Mouse (Mus musculus) MEL (cell line): ENCODE measurements around the gene Unc93b1. TPM values are rescaled to one million over a fixed set of nuclear protein-coding genes. Genes with fewer than 3 reads are reported as not detected.

ENCODE experiments used
- DNase-seq: peaks from one replicate; pipeline ENCODE4 v3.0.0; 2011; ENCODE audit warnings: low read depth, low spot score
- H3K27ac ChIP-seq: 2 replicates; pipeline ENCODE4 v1.5.1; 2012; ENCODE audit warnings: low read depth, mild to moderate bottlenecking, control low read depth, low read length, moderate library complexity; ENCODE audit not compliant: control insufficient read depth
- H3K27me3 ChIP-seq, 2 experiments: fragments of 150-350 bp in 1 of 2; sonication (generic) in 1 of 2; 2 replicates each; pipeline ENCODE4 v1.6.1; 2012; ENCODE audit warnings: low read length in 2 of 2, mild to moderate bottlenecking in 2 of 2, improper control_type of control experiment in 1 of 2, moderate library complexity in 1 of 2; ENCODE audit not compliant: insufficient read depth in 2 of 2, control insufficient read depth in 1 of 2
- H3K36me3 ChIP-seq, 2 experiments: 2 replicates each; pipeline ENCODE4 v1.6.1; 2012 to 2014; ENCODE audit warnings: low read length in 2 of 2, improper control_type of control experiment in 1 of 2, inconsistent platforms in 1 of 2, mild to moderate bottlenecking in 1 of 2; ENCODE audit not compliant: insufficient read depth in 2 of 2, control insufficient read depth in 1 of 2
- H3K4me1 ChIP-seq, 2 experiments: fragments of 150-350 bp in 1 of 2; sonication (generic) in 1 of 2; 2 replicates each; pipeline ENCODE4 v1.6.1; 2012; ENCODE audit warnings: low read length in 2 of 2, improper control_type of control experiment in 1 of 2, mild to moderate bottlenecking in 1 of 2; ENCODE audit not compliant: insufficient read depth in 2 of 2, control insufficient read depth in 1 of 2
- H3K4me3 ChIP-seq, 2 experiments: fragments of 150-350 bp in 1 of 2; sonication (generic) in 1 of 2; 2 replicates each; pipeline ENCODE4 v1.5.1; 2012; ENCODE audit warnings: low read depth in 2 of 2, low read length in 2 of 2, mild to moderate bottlenecking in 2 of 2, moderate library complexity in 2 of 2, control low read depth in 1 of 2, improper control_type of control experiment in 1 of 2; ENCODE audit not compliant: control insufficient read depth in 1 of 2, insufficient read depth in 1 of 2
- H3K79me2 ChIP-seq: 2 replicates; pipeline ENCODE4 v1.6.1; 2012; ENCODE audit warnings: mild to moderate bottlenecking, low read length, moderate library complexity; ENCODE audit not compliant: control insufficient read depth, poor library complexity, insufficient read depth
- H3K9ac ChIP-seq: 2 replicates; pipeline ENCODE4 v1.6.1; 2012; ENCODE audit warnings: low read depth, mild to moderate bottlenecking, control low read depth, low read length, moderate library complexity; ENCODE audit not compliant: control insufficient read depth, poor library complexity, severe bottlenecking
- H3K9me3 ChIP-seq: fragments of 150-350 bp; sonication (generic); replicated peaks from 2 replicates; pipeline ENCODE4 v1.6.1; 2012; ENCODE audit warnings: mild to moderate bottlenecking, low read length, improper control_type of control experiment, moderate library complexity; ENCODE audit not compliant: insufficient read depth
- BHLHE40 ChIP-seq: IDR thresholded peaks from 2 replicates; pipeline ENCODE4 v1.6.1; 2012; ENCODE audit warnings: low read depth, mild to moderate bottlenecking, inconsistent platforms, low read length, improper control_type of control experiment, borderline replicate concordance
- CHD2 ChIP-seq: IDR thresholded peaks from 2 replicates; pipeline ENCODE4 v1.6.1; 2011; ENCODE audit warnings: low read length, improper control_type of control experiment
- ELF1 ChIP-seq: IDR thresholded peaks from 2 replicates; pipeline ENCODE4 v1.6.1; 2014; ENCODE audit warnings: low read depth, mild to moderate bottlenecking, inconsistent platforms, low read length, improper control_type of control experiment, moderate library complexity
- EP300 ChIP-seq, 2 experiments: IDR thresholded peaks; 2 replicates each; pipeline ENCODE4 v1.6.1; 2011; ENCODE audit warnings: improper control_type of control experiment in 2 of 2, low read length in 2 of 2, low read depth in 1 of 2, mild to moderate bottlenecking in 1 of 2
- GATA1 ChIP-seq: IDR thresholded peaks from 2 replicates; pipeline ENCODE4 v1.6.1; 2011; ENCODE audit warnings: low read depth, low read length, improper control_type of control experiment
- HCFC1 ChIP-seq: IDR thresholded peaks from 2 replicates; pipeline ENCODE4 v1.6.1; 2012; ENCODE audit warnings: low read depth, mild to moderate bottlenecking, inconsistent platforms, low read length, improper control_type of control experiment, moderate library complexity
- JUND ChIP-seq: IDR thresholded peaks from 2 replicates; pipeline ENCODE4 v1.6.1; 2011; ENCODE audit warnings: low read depth, mild to moderate bottlenecking, improper control_type of control experiment, low read length
- KAT2A ChIP-seq: conservative IDR thresholded peaks from 2 replicates; pipeline ENCODE4 v1.6.1; 2012; ENCODE audit warnings: low read depth, low read length, improper control_type of control experiment, inconsistent platforms
- MAFK ChIP-seq: IDR thresholded peaks from 2 replicates; pipeline ENCODE4 v1.6.1; 2011; ENCODE audit warnings: low read depth, mild to moderate bottlenecking, low read length, improper control_type of control experiment, borderline replicate concordance
- MAX ChIP-seq: IDR thresholded peaks from 2 replicates; pipeline ENCODE4 v1.6.1; 2011; ENCODE audit warnings: low read length, improper control_type of control experiment
- MEF2A ChIP-seq: IDR thresholded peaks from 2 replicates; pipeline ENCODE4 v1.6.1; 2014; ENCODE audit warnings: low read depth, mild to moderate bottlenecking, inconsistent platforms, low read length, improper control_type of control experiment; ENCODE audit not compliant: poor library complexity, insufficient replicate concordance, severe bottlenecking; ENCODE audit errors: extremely low read depth
- MXI1 ChIP-seq: IDR thresholded peaks from 2 replicates; pipeline ENCODE4 v1.6.1; 2011; ENCODE audit warnings: mild to moderate bottlenecking, low read depth, low read length, improper control_type of control experiment
- MYB ChIP-seq: IDR thresholded peaks from 2 replicates; pipeline ENCODE4 v1.6.1; 2011; ENCODE audit warnings: mild to moderate bottlenecking, low read depth, low read length, improper control_type of control experiment
- POLR2A ChIP-seq, 2 experiments: IDR thresholded peaks; 2 replicates each; pipeline ENCODE4 v1.6.1; 2011 to 2012; ENCODE audit warnings: low read length in 2 of 2, mild to moderate bottlenecking in 2 of 2, control low read depth in 1 of 2, improper control_type of control experiment in 1 of 2, low read depth in 1 of 2, moderate library complexity in 1 of 2; ENCODE audit not compliant: control insufficient read depth in 1 of 2, insufficient read depth in 1 of 2, poor library complexity in 1 of 2
- POLR2AphosphoS2 ChIP-seq: IDR thresholded peaks from 2 replicates; pipeline ENCODE4 v1.6.1; 2011; ENCODE audit warnings: low read length, improper control_type of control experiment
- RCOR1 ChIP-seq: IDR thresholded peaks from 2 replicates; pipeline ENCODE4 v1.6.1; 2012; ENCODE audit warnings: low read depth, mild to moderate bottlenecking, inconsistent platforms, low read length, improper control_type of control experiment
- SMC3 ChIP-seq: IDR thresholded peaks from 2 replicates; pipeline ENCODE4 v1.6.1; 2011; ENCODE audit warnings: low read depth, low read length, improper control_type of control experiment
- TBP ChIP-seq: IDR thresholded peaks from 2 replicates; pipeline ENCODE4 v1.8.0; 2011; ENCODE audit warnings: low read depth, low read length, improper control_type of control experiment
- TCF12 ChIP-seq: IDR thresholded peaks from 2 replicates; pipeline ENCODE4 v1.6.1; 2014; ENCODE audit warnings: low read depth, mild to moderate bottlenecking, inconsistent platforms, low read length, improper control_type of control experiment, moderate library complexity
- UBTF ChIP-seq: IDR thresholded peaks from 2 replicates; pipeline ENCODE4 v1.6.1; 2012; ENCODE audit warnings: low read depth, mild to moderate bottlenecking, inconsistent platforms, low read length, improper control_type of control experiment, moderate library complexity, borderline replicate concordance; ENCODE audit not compliant: insufficient read depth
- USF1 ChIP-seq: IDR thresholded peaks from 2 replicates; pipeline ENCODE4 v1.6.1; 2014; ENCODE audit warnings: low read depth, mild to moderate bottlenecking, inconsistent platforms, low read length, improper control_type of control experiment, moderate library complexity
- USF2 ChIP-seq, 2 experiments: IDR thresholded peaks; 2 replicates each; pipeline ENCODE4 v1.6.1; 2011 to 2012; ENCODE audit warnings: improper control_type of control experiment in 2 of 2, low read length in 2 of 2, borderline replicate concordance in 1 of 2, inconsistent platforms in 1 of 2, low read depth in 1 of 2, mild to moderate bottlenecking in 1 of 2; ENCODE audit not compliant: insufficient read depth in 1 of 2
- ZC3H11A ChIP-seq: IDR thresholded peaks from 2 replicates; pipeline ENCODE4 v1.6.1; 2012; ENCODE audit warnings: low read depth, mild to moderate bottlenecking, inconsistent platforms, low read length, improper control_type of control experiment
- ZKSCAN1 ChIP-seq: IDR thresholded peaks from 2 replicates; pipeline ENCODE4 v1.6.1; 2012; ENCODE audit warnings: low read depth, mild to moderate bottlenecking, inconsistent platforms, low read length, improper control_type of control experiment, moderate library complexity
- ZMIZ1 ChIP-seq: IDR thresholded peaks from 2 replicates; pipeline ENCODE4 v1.6.1; 2012; ENCODE audit warnings: low read depth, mild to moderate bottlenecking, inconsistent platforms, low read length, improper control_type of control experiment, moderate library complexity
- ZNF384 ChIP-seq: IDR thresholded peaks from 2 replicates; pipeline ENCODE4 v1.6.1; 2012; ENCODE audit warnings: low read depth, mild to moderate bottlenecking, inconsistent platforms, low read length, improper control_type of control experiment
- polyA plus RNA-seq, 2 experiments: library from polyadenylated mRNA; stranded (reverse) in 1 of 2; unstranded in 1 of 2; fragments of >175 nt in 1 of 2; fragments of >200 nt in 1 of 2; gene quantifications; 2 replicates each; pipeline versions ENCODE4 v1.2.1 to v1.2.4; 2012; ENCODE audit warnings: low replicate concordance in 2 of 2, low read depth in 1 of 2; ENCODE audit not compliant: insufficient read length in 2 of 2, insufficient read depth in 1 of 2, missing spikeins in 1 of 2
- total RNA-seq: library from RNA; depleted of rRNA; stranded (reverse); fragments of 300-350 nt; gene quantifications from 2 replicates; pipeline ENCODE4 v1.2.3, GENCODE M21; 2012

Gene Unc93b1
- total and polyA plus RNA-seq, 3 experiments, result 4.7 to 8.2 TPM; not detected in 1

DNA sequence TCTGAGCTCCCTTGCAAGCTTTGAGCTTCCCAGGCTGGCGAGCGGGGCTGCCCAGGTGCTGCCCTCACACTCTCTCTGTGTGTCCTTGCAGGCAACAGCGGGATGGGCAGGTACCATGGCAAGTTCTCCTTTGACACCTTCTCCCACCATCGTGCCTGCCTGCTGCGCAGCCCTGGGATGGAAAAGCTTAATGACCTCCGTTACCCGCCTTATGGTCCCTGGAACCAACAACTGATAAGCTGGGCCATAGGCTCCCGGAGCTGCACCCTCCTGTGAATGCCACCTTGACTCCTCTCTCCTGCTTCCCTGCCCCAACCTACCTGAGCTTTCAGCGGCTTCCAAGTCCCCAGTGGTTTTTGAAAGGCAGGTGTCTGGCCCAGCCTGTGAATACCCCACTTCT lies 45.9 kb downstream of the Unc93b1 start:
- Histone ChIP-seq H3K9ac (no peak overlapping the region), H3K4me3 (no peak overlapping the region), H3K27me3 (no peaks in the 10 kb centered on the region; a peak in 1 of 4 replicates), H3K27ac (no peak overlapping the region), H3K36me3 (no peaks in the 10 kb centered on the region), H3K79me2 (no peaks in the 10 kb centered on the region), H3K9me3 (no peaks in the 10 kb centered on the region), H3K4me1 (no peaks in the 10 kb centered on the region)
- TF ChIP-seq RCOR1, result no peak
- TF ChIP-seq USF1, result no peak
- TF ChIP-seq POLR2A (IDR thresholded peaks at IDR 0.05; ENCODE audit: control insufficient read depth in 1 of 2, insufficient read depth in 1 of 2, low read depth in 1 of 2, low read length in 2 of 2, poor library complexity in 1 of 2), result no peak
- no peak for TF ChIP-seq MAFK
- TF ChIP-seq CHD2, result no peak
- TF ChIP-seq USF2 (IDR thresholded peaks at IDR 0.05; ENCODE audit: borderline replicate concordance in 1 of 2, insufficient read depth in 1 of 2, low read depth in 1 of 2, low read length in 2 of 2), result no peak
- TF ChIP-seq ZMIZ1, result no peak
- TF ChIP-seq ZKSCAN1, result no peak
- TF ChIP-seq TCF12, result no peak
- no peak for TF ChIP-seq TBP
- TF ChIP-seq SMC3, result no peak
- TF ChIP-seq BHLHE40, result no peak
- no peak for TF ChIP-seq POLR2AphosphoS2
- no peak for TF ChIP-seq MXI1
- no peak for TF ChIP-seq MYB
- DNase-seq, result no peak

- Histone ChIP-seq H3K4me3 (no peak overlapping the region), H3K79me2 (no peaks in the 10 kb centered on the region), H3K9ac (no peak overlapping the region), H3K4me1 (peaks cover 0 to 8% of the 10 kb centered on the region in 2 experiments; a peak in 2 of 4 replicates), H3K9me3 (no peaks in the 10 kb centered on the region), H3K36me3 (no peaks in the 10 kb centered on the region; a peak in 1 of 4 replicates), H3K27ac (no peak overlapping the region), H3K27me3 (no peaks in the 10 kb centered on the region; a peak in 1 of 4 replicates)
- TF ChIP-seq MXI1, result no peak
- TF ChIP-seq POLR2A (IDR thresholded peaks at IDR 0.05; ENCODE audit: control insufficient read depth in 1 of 2, insufficient read depth in 1 of 2, low read depth in 1 of 2, low read length in 2 of 2, poor library complexity in 1 of 2), result no peak
- no peak for TF ChIP-seq MAX
- TF ChIP-seq POLR2AphosphoS2, result no peak
- no peak for TF ChIP-seq RCOR1
- no peak for TF ChIP-seq EP300 (IDR thresholded peaks at IDR 0.05; ENCODE audit: low read depth in 1 of 2, low read length in 2 of 2)
- no peak for TF ChIP-seq UBTF
- no peak for TF ChIP-seq USF2 (IDR thresholded peaks at IDR 0.05; ENCODE audit: borderline replicate concordance in 1 of 2, insufficient read depth in 1 of 2, low read depth in 1 of 2, low read length in 2 of 2)
- TF ChIP-seq ELF1, result no peak
- no peak for TF ChIP-seq ZC3H11A
- TF ChIP-seq KAT2A, result no peak
- no peak for TF ChIP-seq HCFC1
- TF ChIP-seq MEF2A, result no peak
- TF ChIP-seq GATA1, result no peak
- TF ChIP-seq JUND, result no peak
- no peak for TF ChIP-seq ZNF384
- TF ChIP-seq MYB, result no peak
- TF ChIP-seq TBP, result no peak
- DNase-seq, result no peak
Observed at GRCm38 (mm10) chr19:3983527-3984200, 48.7 kb downstream of the Unc93b1 start.
